Mouse (Mus musculus) ES-Bruce4 (cell line): ENCODE results near the gene Pfkp. TPM values are rescaled to one million over a fixed set of nuclear protein-coding genes. Genes with fewer than 3 reads are reported as not detected.

Experiments
- H3K27ac ChIP-seq: 2 replicates; pipeline ENCODE4 v1.5.1; 2012; ENCODE audit warnings: low read length, inconsistent platforms; ENCODE audit not compliant: insufficient read depth
- H3K27me3 ChIP-seq: 2 replicates; pipeline ENCODE4 v1.6.1; 2012; ENCODE audit warnings: mild to moderate bottlenecking, low read length, inconsistent platforms; ENCODE audit not compliant: control insufficient read depth, poor library complexity, insufficient read depth, severe bottlenecking
- H3K36me3 ChIP-seq: 2 replicates; pipeline ENCODE4 v1.6.1; 2012; ENCODE audit warnings: inconsistent platforms, mild to moderate bottlenecking, low read length, moderate library complexity; ENCODE audit not compliant: control insufficient read depth, poor library complexity, insufficient read depth, severe bottlenecking
- H3K4me1 ChIP-seq: one replicate; pipeline ENCODE4 v1.8.1; 2011; ENCODE audit warnings: low read length; ENCODE audit not compliant: control insufficient read depth, insufficient read depth
- H3K4me3 ChIP-seq: 2 replicates; pipeline ENCODE4 v1.5.1; 2011; ENCODE audit warnings: low read depth, mild to moderate bottlenecking, low read length
- H3K9ac ChIP-seq: 2 replicates; pipeline ENCODE4 v1.6.1; 2012; ENCODE audit warnings: low read depth, mild to moderate bottlenecking, inconsistent platforms; ENCODE audit not compliant: poor library complexity, severe bottlenecking
- H3K9me3 ChIP-seq: replicated peaks from 2 replicates; pipeline ENCODE4 v1.6.1; 2012; ENCODE audit warnings: mild to moderate bottlenecking, low read length, inconsistent platforms; ENCODE audit not compliant: control insufficient read depth, poor library complexity, insufficient read depth, severe bottlenecking
- CTCF ChIP-seq: IDR thresholded peaks from one replicate; pipeline ENCODE4 v1.8.1; 2011; ENCODE audit warnings: low read depth, low read length
- EP300 ChIP-seq: IDR thresholded peaks from 2 replicates; pipeline ENCODE4 v1.6.1; 2011; ENCODE audit warnings: low read depth, low read length; ENCODE audit not compliant: insufficient read depth
- POLR2A ChIP-seq: IDR thresholded peaks from one replicate; pipeline ENCODE4 v1.8.1; 2011; ENCODE audit warnings: low read length; ENCODE audit not compliant: insufficient read depth
- polyA plus RNA-seq: library from polyadenylated mRNA; stranded (reverse); fragments of >200 nt; gene quantifications from 2 replicates; pipeline ENCODE4 v1.2.4, GENCODE M21; 2011; ENCODE audit warnings: low read depth; ENCODE audit not compliant: missing spikeins, insufficient read depth, insufficient read length

Pfkp gene
- polyA plus RNA-seq = 101 and 108 TPM in 2 replicates

DNA sequence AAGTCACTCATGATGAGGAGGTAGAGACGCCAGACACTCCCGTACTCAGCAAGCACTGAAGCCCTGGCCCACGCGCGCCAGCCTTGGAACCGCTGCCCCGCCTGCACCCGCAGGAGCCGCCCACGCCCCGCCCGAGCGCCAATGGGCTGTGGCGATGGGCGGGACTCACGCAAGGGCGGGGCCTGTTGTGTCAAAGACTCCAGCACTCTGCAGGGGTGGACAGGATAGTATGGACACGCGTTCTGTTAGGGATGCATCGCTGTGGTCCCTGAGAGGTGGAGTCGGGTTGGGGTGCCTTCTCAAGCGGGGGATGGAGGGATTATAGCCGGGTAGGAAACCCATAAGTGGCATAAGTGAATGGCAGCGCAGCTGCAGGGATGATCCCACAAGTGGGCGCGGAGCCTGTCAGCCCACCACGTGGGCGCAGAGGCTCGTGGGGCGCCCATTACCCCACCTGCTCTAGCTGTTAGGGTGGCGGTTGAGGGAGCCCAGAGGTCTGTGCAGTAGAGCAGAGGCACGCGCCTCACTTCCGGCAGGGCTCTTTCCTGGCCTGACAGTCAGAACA, at the start of gene Pfkp:
Pfkp (minus strand) TSS at position 109 of the 565 bp plus-strand sequence.
- Histone ChIP-seq H3K9me3 (no peaks in the 10 kb centered on the region), H3K27me3 (no peaks in the 10 kb centered on the region), H3K4me1 (no peaks in the 10 kb centered on the region), H3K27ac (no peak within 1 kb of the TSS), H3K4me3 (peak within 1 kb of the TSS; percentile 97), H3K9ac (peak within 1 kb of the TSS; percentile 82), H3K36me3 (no peaks in the 10 kb centered on the region; the same call in none of the 2 replicates)
- TF ChIP-seq EP300 (0 out of 2 replicates have a peak, but pooled peaks have one; percentile 14), CTCF (no peak), POLR2A (no peak)

DNA sequence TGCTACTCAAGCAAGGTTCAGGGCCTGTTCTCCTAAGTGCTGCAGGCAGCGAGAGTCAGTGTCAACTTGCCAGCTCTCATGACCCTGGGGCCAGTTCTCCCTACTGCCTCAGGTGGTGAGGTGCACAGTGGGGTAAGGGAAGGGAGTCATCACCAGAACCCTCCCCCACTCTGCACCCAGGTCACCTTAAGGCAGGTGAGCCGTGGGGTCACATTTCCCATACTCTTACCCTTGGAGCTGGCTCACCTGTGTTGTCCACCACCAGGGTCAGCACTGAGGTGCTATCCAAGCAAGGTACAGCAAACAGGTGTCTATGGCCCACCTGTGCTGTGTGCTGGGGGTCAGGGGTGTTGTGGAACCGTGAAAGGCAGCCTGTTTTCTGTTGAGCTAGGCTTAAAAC, 42.0 kb upstream of the Pfkp start:
- TF ChIP-seq POLR2A (no peak), EP300 (no peak)
- no peak overlapping the region for H3K4me3 ChIP-seq
- no peaks in the 10 kb centered on the region for H3K36me3 ChIP-seq
- H3K9ac ChIP-seq = no peak overlapping the region
- H3K9me3 ChIP-seq = no peaks in the 10 kb centered on the region
- no peak overlapping the region for H3K27ac ChIP-seq
- no peaks in the 10 kb centered on the region for H3K4me1 ChIP-seq
- no peaks in the 10 kb centered on the region for H3K27me3 ChIP-seq

DNA sequence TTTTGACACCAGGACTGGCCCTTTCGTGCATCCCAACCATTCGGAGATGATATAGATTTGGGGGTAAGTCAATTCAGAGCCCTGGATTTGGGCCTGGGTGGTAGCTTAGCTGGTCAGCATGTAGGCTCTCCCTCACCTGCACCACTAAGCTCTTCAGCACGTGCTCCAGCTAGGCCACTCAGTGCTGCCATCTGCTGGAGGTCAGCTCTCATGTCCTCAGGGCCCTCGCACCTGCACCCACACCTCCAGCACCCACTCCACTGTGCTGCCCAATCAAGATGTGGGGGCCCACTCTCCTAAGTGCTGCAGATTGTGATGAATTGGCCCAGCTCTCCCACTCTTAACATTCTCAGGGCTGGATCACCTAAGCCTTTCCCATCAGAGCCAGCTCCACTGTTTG, 41.4 kb upstream of the Pfkp start:
- H3K27me3 ChIP-seq = no peaks in the 10 kb centered on the region
- H3K36me3 ChIP-seq = no peaks in the 10 kb centered on the region
- no peaks in the 10 kb centered on the region for H3K4me1 ChIP-seq
- no peak overlapping the region for H3K4me3 ChIP-seq
- no peaks in the 10 kb centered on the region for H3K9me3 ChIP-seq
- no peak overlapping the region for H3K9ac ChIP-seq
- no peak overlapping the region for H3K27ac ChIP-seq
- TF ChIP-seq EP300 (no peak), POLR2A (no peak), CTCF (peak; percentile 88)

DNA sequence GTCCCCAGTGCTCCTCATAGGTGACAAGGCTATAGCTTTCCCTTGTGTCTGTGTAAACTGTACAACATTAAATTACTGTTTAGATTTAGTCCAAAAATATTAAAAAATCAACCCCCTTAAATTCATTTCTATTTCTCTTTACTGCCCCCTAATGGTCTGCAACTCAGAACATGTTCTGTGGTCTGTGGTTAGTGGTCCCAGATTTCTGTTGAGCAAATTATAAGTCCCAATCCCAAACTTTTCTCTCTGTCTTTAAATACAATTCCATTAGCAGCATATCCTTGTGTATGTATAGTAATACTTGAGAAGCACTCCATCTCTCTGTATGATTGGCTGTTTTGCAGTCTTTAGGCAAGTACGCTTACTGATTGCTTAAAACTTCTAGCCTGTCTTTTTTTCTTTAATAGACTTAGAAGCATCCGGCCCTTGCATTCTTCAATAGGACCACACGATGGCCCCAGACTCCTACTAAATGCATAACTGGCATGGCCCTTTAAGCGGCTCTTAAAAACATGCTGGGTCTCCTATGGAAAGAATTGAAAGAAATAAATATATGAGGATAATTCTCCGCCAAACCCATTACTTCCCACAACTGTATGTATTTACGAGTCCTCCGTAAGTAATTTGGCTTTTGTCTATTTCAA, 40.3 kb upstream of the Pfkp start:
- no peak overlapping the region for H3K4me3 ChIP-seq
- H3K27me3 ChIP-seq = no peaks in the 10 kb centered on the region

DNA sequence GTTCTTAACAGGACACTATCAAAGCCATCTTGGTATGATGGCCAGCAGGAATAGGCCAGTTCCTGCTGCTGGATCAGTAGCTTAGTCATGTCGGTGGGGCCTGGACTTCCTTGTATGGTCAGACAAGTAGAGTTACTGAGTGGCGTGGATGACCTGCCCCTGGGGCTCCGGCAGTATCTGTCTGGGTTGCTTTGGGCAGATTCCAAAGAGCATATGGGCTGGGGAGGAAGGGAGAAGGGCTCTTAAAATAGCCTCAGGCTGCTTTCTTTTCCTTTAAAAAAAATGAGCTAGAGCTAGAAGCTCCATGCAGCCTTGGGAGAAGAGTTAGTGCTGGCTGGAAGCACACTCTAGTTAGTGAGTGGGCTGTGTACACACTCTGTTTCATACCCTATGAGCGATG, 18.3 kb upstream of the Pfkp start:
- H3K4me1 ChIP-seq = no peaks in the 10 kb centered on the region
- H3K27ac ChIP-seq = no peak overlapping the region; the same call in 1 of the 2 replicates
- no peaks in the 10 kb centered on the region for H3K27me3 ChIP-seq
- no peaks in the 10 kb centered on the region for H3K9me3 ChIP-seq
- no peak overlapping the region for H3K4me3 ChIP-seq
- no peak overlapping the region for H3K9ac ChIP-seq
- no peaks in the 10 kb centered on the region for H3K36me3 ChIP-seq
- TF ChIP-seq EP300 = no peak
- TF ChIP-seq POLR2A = no peak
- TF ChIP-seq CTCF = no peak

More for the DNA sequence above, 40.3 kb upstream of the Pfkp start:
- TF ChIP-seq EP300 (no peak), POLR2A (no peak), CTCF (no peak)
- no peak overlapping the region for H3K27ac ChIP-seq
- no peak overlapping the region for H3K9ac ChIP-seq
- H3K36me3 ChIP-seq = no peaks in the 10 kb centered on the region
- no peaks in the 10 kb centered on the region for H3K9me3 ChIP-seq
- H3K4me1 ChIP-seq = no peaks in the 10 kb centered on the region

DNA sequence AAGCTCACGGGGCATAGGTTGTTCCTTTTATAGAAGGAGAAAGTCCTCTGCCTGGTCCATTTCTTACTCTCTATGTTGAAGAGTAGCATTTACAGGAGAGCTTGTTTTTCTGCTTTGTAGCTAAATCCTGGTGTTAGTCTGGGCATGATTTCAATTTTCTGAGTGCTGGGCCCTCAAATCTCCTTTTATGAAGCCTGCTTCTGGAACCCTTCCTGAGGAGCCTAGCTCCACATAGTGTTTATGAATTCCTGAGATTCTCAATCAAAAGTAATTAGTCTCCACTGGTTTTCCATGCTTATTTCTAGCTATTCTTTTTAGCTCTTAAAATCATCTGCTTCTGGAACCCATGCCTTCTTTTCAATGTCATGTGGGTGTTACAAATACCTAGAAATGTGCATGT, 16.9 kb upstream of the Pfkp start:
- Histone ChIP-seq H3K27me3 (no peaks in the 10 kb centered on the region), H3K9ac (no peak overlapping the region), H3K27ac (no peak overlapping the region), H3K9me3 (no peaks in the 10 kb centered on the region), H3K4me1 (no peaks in the 10 kb centered on the region), H3K36me3 (no peaks in the 10 kb centered on the region), H3K4me3 (no peak overlapping the region)
- no peak for TF ChIP-seq EP300
- no peak for TF ChIP-seq CTCF
- no peak for TF ChIP-seq POLR2A
